Mouse (Mus musculus) kidney, embryonic 14.5 days (tissue): ENCODE results near the gene Coro1b. TPM values are rescaled to one million over a fixed set of nuclear protein-coding genes. Genes with fewer than 3 reads are reported as not detected.

Experiments
- ATAC-seq: fragments of 200-750 bp; cut with Nextera tagmentation; 2 replicates; pipeline ENCODE4 v1.8.0; 2017; ENCODE audit warnings: moderate number of reproducible peaks, mild to moderate bottlenecking, moderate TSS enrichment, moderate library complexity; ENCODE audit not compliant: low FRiP score, low TSS enrichment
- H3K27ac ChIP-seq: fragments of 300-500 bp; sonication (generic); 2 replicates; pipeline ENCODE4 v1.5.1; 2014; ENCODE audit warnings: low read depth, mild to moderate bottlenecking, low read length, moderate library complexity, mixed read lengths
- H3K27me3 ChIP-seq: fragments of 300-500 bp; sonication (generic); 2 replicates; pipeline ENCODE4 v1.6.1; 2014; ENCODE audit warnings: mild to moderate bottlenecking, low read length; ENCODE audit not compliant: control insufficient read depth, insufficient read depth
- H3K36me3 ChIP-seq: fragments of 300-500 bp; sonication (generic); 2 replicates; pipeline ENCODE4 v1.6.1; 2014; ENCODE audit warnings: low read length, mixed read lengths; ENCODE audit not compliant: control insufficient read depth, insufficient read depth
- H3K4me1 ChIP-seq: fragments of 300-500 bp; sonication (generic); 2 replicates; pipeline ENCODE4 v1.6.1; 2014; ENCODE audit warnings: low read length, mixed read lengths; ENCODE audit not compliant: control insufficient read depth, insufficient read depth
- H3K4me2 ChIP-seq: fragments of 300-500 bp; sonication (generic); replicated peaks from 2 replicates; pipeline ENCODE4 v1.6.1; 2014; ENCODE audit warnings: low read depth, mild to moderate bottlenecking, low read length
- H3K4me3 ChIP-seq: fragments of 300-500 bp; sonication (generic); 2 replicates; pipeline ENCODE4 v1.5.1; 2014; ENCODE audit warnings: mild to moderate bottlenecking, low read length
- H3K9ac ChIP-seq: fragments of 300-500 bp; sonication (generic); 2 replicates; pipeline ENCODE4 v1.6.1; 2014; ENCODE audit warnings: low read depth, mild to moderate bottlenecking, low read length, moderate library complexity
- H3K9me3 ChIP-seq: fragments of 300-500 bp; sonication (generic); 2 replicates; pipeline ENCODE4 v1.6.1; 2016; ENCODE audit warnings: low read length; ENCODE audit not compliant: control insufficient read depth
- WGBS: fragments of 180-500 bp; shearing (Covaris S2); extraction: QIAGEN DNeasy Blood & Tissue Kit; methylation state at CpG from one replicate; pipeline ENCODE4 v1.1.7; 2014; 5-methylcytosine and 5-hydroxymethylcytosine counted together
- polyA plus RNA-seq: library from polyadenylated mRNA; unstranded; fragments of >200 nt; fragmentation: Nextera tagmentation; extraction: Ambion mirVana; gene quantifications from 2 replicates; pipeline ENCODE4 v1.2.1, GENCODE M21; 2014

Gene Coro1b
- polyA plus RNA-seq, 1 experiment from 2014 or later: 156 TPM

- Histone ChIP-seq H3K4me1 (0 out of 2 replicates have a peak, but pooled peaks cover 4% of the 10 kb centered on the region), H3K9me3 (no peaks in the 10 kb centered on the region), H3K36me3 (peaks cover 66% of the 10 kb centered on the region), H3K4me2 (no peak overlapping the region), H3K9ac (no peak overlapping the region), H3K27me3 (no peaks in the 10 kb centered on the region), H3K4me3 (no peak overlapping the region), H3K27ac (peak overlapping the region; percentile 42; the same call in 1 of the 2 replicates)
- WGBS: 66% methylated on average over 20 of the region's 20 CpGs
- no peak; the same call in 1 of the 2 replicates for ATAC-seq
Measured at GRCm38 (mm10) chr19:4156073-4156579, 7.7 kb downstream of the Coro1b start.

GRCm38 (mm10) chr19:4156771-4157170 lies 8.4 kb downstream of the Coro1b start:
- no peak overlapping the region for H3K4me3 ChIP-seq
- ATAC-seq: no peak
- H3K36me3 ChIP-seq: peaks cover 68% of the 10 kb centered on the region
- no peaks in the 10 kb centered on the region for H3K27me3 ChIP-seq
- H3K27ac ChIP-seq: no peak overlapping the region
- H3K9ac ChIP-seq: no peak overlapping the region
- H3K4me2 ChIP-seq: no peak overlapping the region
- 0 out of 2 replicates have a peak, but pooled peaks cover 4% of the 10 kb centered on the region for H3K4me1 ChIP-seq
- H3K9me3 ChIP-seq: no peaks in the 10 kb centered on the region
- 88% methylated on average over 12 of the region's 12 CpGs for WGBS

GRCm38 (mm10) chr19:4159049-4159448 lies 10.6 kb downstream of the Coro1b start:
- Histone ChIP-seq H3K4me3 (no peak overlapping the region), H3K9ac (no peak overlapping the region), H3K4me2 (no peak overlapping the region), H3K9me3 (no peaks in the 10 kb centered on the region), H3K27ac (no peak overlapping the region), H3K36me3 (peaks cover 58% of the 10 kb centered on the region), H3K4me1 (peaks cover 15% of the 10 kb centered on the region), H3K27me3 (no peaks in the 10 kb centered on the region)
- no peak for ATAC-seq
- 96% methylated on average over 8 of the region's 8 CpGs for WGBS

- H3K9me3 ChIP-seq: no peaks in the 10 kb centered on the region
- peaks cover 11% of the 10 kb centered on the region for H3K4me1 ChIP-seq
- H3K27me3 ChIP-seq: no peaks in the 10 kb centered on the region
- ATAC-seq: peak; percentile 92
- peaks cover 36% of the 10 kb centered on the region for H3K36me3 ChIP-seq
- peak within 1 kb of the TSS; percentile 24; the same call in 1 of the 2 replicates for H3K27ac ChIP-seq
- H3K4me2 ChIP-seq: peak within 1 kb of the TSS; percentile 88
- peak within 1 kb of the TSS; percentile 79 for H3K4me3 ChIP-seq
- WGBS: 6% methylated on average over 42 of the region's 42 CpGs
- peak within 1 kb of the TSS; percentile 77 for H3K9ac ChIP-seq
Measured at GRCm38 (mm10) chr19:4162646-4163542, 14.5 kb downstream of the Coro1b start, which contains the start of gene Rps6kb2. Gene Rps6kb2 (minus strand): TSS chr19:4163354.

GRCm38 (mm10) chr19:4163543-4163887 lies 15.1 kb downstream of the Coro1b start:
- Histone ChIP-seq H3K27me3 (no peaks in the 10 kb centered on the region), H3K9ac (peak overlapping the region; percentile 77), H3K9me3 (no peaks in the 10 kb centered on the region), H3K4me2 (peak overlapping the region; percentile 88), H3K36me3 (peaks cover 30% of the 10 kb centered on the region), H3K4me3 (peak overlapping the region; percentile 79), H3K27ac (peak overlapping the region; percentile 24; the same call in 1 of the 2 replicates), H3K4me1 (peaks cover 11% of the 10 kb centered on the region)
- 35% methylated on average over 4 of the region's 4 CpGs for WGBS
- ATAC-seq: peak; percentile 8; the same call in 1 of the 2 replicates

GRCm38 (mm10) chr19:4164100-4164499 lies 15.7 kb downstream of the Coro1b start:
- H3K4me3 ChIP-seq: no peak overlapping the region
- WGBS: 80% methylated on average over 3 of the region's 3 CpGs
- no peaks in the 10 kb centered on the region for H3K27me3 ChIP-seq
- peaks cover 24% of the 10 kb centered on the region for H3K36me3 ChIP-seq
- H3K4me2 ChIP-seq: no peak overlapping the region
- H3K9ac ChIP-seq: no peak overlapping the region
- H3K27ac ChIP-seq: no peak overlapping the region
- H3K9me3 ChIP-seq: no peaks in the 10 kb centered on the region
- no peak for ATAC-seq
- H3K4me1 ChIP-seq: peaks cover 11% of the 10 kb centered on the region

- H3K4me1 ChIP-seq: peaks cover 13% of the 10 kb centered on the region
- no peak overlapping the region for H3K4me2 ChIP-seq
- 0 out of 2 replicates have a peak overlapping the region, but pooled peaks have one; percentile 7 for H3K9ac ChIP-seq
- no peak for ATAC-seq
- 83% methylated on average over 2 of the region's 2 CpGs for WGBS
- no peaks in the 10 kb centered on the region for H3K27me3 ChIP-seq
- no peaks in the 10 kb centered on the region for H3K9me3 ChIP-seq
- no peak overlapping the region for H3K27ac ChIP-seq
- H3K4me3 ChIP-seq: no peak overlapping the region
- H3K36me3 ChIP-seq: peaks cover 18% of the 10 kb centered on the region; the same call in 1 of the 2 replicates
Measured at GRCm38 (mm10) chr19:4164721-4165120, 16.3 kb downstream of the Coro1b start.

- ATAC-seq: no peak
- Histone ChIP-seq H3K4me2 (no peak overlapping the region), H3K27ac (no peak overlapping the region), H3K9ac (no peak overlapping the region), H3K9me3 (no peaks in the 10 kb centered on the region), H3K36me3 (peaks cover 1% of the 10 kb centered on the region; the same call in 1 of the 2 replicates), H3K4me3 (no peak overlapping the region), H3K4me1 (peaks cover 21% of the 10 kb centered on the region), H3K27me3 (no peaks in the 10 kb centered on the region)
- 79% methylated on average over 9 of the region's 9 CpGs for WGBS
Measured at GRCm38 (mm10) chr19:4166678-4167476, 18.5 kb downstream of the Coro1b start.
